Mouse (Mus musculus) intestine, postnatal 0 days (tissue): ENCODE results near the gene Gm42372. TPM values are rescaled to one million over a fixed set of nuclear protein-coding genes. Genes with fewer than 3 reads are reported as not detected.

ENCODE experiments used
- ATAC-seq: fragments of 200-750 bp; cut with Nextera tagmentation; 2 replicates; pipeline ENCODE4 v1.8.0; 2017; ENCODE audit warnings: mild to moderate bottlenecking, moderate TSS enrichment, moderate library complexity
- H3K27ac ChIP-seq: fragments of 300-500 bp; sonication (generic); 2 replicates; pipeline ENCODE4 v1.5.1; 2014; ENCODE audit warnings: mild to moderate bottlenecking, low read depth, low read length, moderate library complexity
- H3K27me3 ChIP-seq: fragments of 300-500 bp; sonication (generic); replicated peaks from 2 replicates; pipeline ENCODE4 v1.6.1; 2014; ENCODE audit warnings: low read length, mixed read lengths; ENCODE audit not compliant: control insufficient read depth, insufficient read depth
- H3K36me3 ChIP-seq: fragments of 300-500 bp; sonication (generic); 2 replicates; pipeline ENCODE4 v1.6.1; 2014; ENCODE audit warnings: mild to moderate bottlenecking, moderate library complexity; ENCODE audit not compliant: control insufficient read depth, insufficient read depth
- H3K4me1 ChIP-seq: fragments of 300-500 bp; sonication (generic); replicated peaks from 2 replicates; pipeline ENCODE4 v1.6.1; 2014; ENCODE audit warnings: antibody characterized with exemption, low read length, mixed read lengths; ENCODE audit not compliant: control insufficient read depth, insufficient read depth
- H3K4me2 ChIP-seq: fragments of 300-500 bp; sonication (generic); replicated peaks from 2 replicates; pipeline ENCODE4 v1.6.1; 2014; ENCODE audit warnings: low read depth, mild to moderate bottlenecking, moderate library complexity
- H3K4me3 ChIP-seq: fragments of 300-500 bp; sonication (generic); 2 replicates; pipeline ENCODE4 v1.5.1; 2014; ENCODE audit warnings: low read depth, low read length
- H3K9ac ChIP-seq: fragments of 300-500 bp; sonication (generic); 2 replicates; pipeline ENCODE4 v1.6.1; 2014; ENCODE audit warnings: mild to moderate bottlenecking, low read depth, low read length
- H3K9me3 ChIP-seq: fragments of 300-500 bp; sonication (generic); 2 replicates; pipeline ENCODE4 v1.6.1; 2016; ENCODE audit warnings: mixed run types; ENCODE audit not compliant: control insufficient read depth
- CTCF ChIP-seq: sonication (generic); IDR thresholded peaks from 2 replicates; pipeline ENCODE4 v1.5.1; 2016; ENCODE audit warnings: low read depth, mild to moderate bottlenecking, control low read depth, antibody characterized with exemption, moderate library complexity
- WGBS: fragments of 180-500 bp; shearing (Covaris S2); extraction: QIAGEN DNeasy Blood & Tissue Kit; methylation state at CpG from one replicate; pipeline ENCODE4 v1.1.7; 2014; 5-methylcytosine and 5-hydroxymethylcytosine counted together
- polyA plus RNA-seq: library from polyadenylated mRNA; unstranded; fragments of >200 nt; fragmentation: Nextera tagmentation; extraction: Ambion mirVana; gene quantifications from 2 replicates; pipeline ENCODE4 v1.2.1, GENCODE M21; 2015

Gene Gm42372
- polyA plus RNA-seq, 1 experiment from 2014 or later: 0.09 TPM

DNA sequence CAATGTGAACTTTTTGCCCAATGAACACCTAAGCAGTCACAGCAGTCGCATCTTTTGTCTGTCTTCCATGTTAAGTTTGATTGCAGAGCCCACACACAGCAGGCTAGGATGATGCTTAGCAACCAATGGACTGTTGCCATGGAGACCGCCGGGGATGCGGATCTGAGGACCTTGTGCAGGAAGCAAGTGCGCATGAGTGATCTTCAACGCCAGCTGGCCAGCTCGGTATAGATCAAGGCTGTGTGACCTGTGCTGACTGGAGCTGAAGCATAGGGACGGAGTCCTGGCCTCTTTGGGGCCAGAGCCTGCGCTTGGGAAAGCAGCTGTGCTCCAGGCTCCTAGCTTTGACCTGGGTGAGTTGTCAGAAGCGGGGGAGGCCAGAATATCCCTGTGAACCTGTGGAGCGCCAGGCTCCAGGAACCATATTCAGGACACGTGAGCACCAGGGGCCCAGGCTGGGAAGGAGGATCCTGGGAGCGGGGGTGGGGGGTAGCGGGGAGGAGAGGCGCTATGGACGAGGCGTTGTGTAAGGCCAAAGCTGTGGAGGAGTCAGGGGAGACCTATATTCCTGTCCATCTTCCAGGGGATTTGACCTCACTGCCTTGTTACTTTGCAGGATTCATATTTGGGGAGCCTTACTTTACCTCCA is 23.2 kb upstream of the Gm42372 start, which contains the start of gene Pnmal1:
Gene Pnmal1 (plus strand): TSS at position 141 of the 649 bp plus-strand sequence.
- TF ChIP-seq CTCF: no peak
- Histone ChIP-seq H3K4me1 (no peaks in the 10 kb centered on the region), H3K4me3 (no peak within 1 kb of the TSS), H3K27ac (no peak within 1 kb of the TSS), H3K27me3 (no peaks in the 10 kb centered on the region), H3K9ac (no peak within 1 kb of the TSS), H3K36me3 (no peaks in the 10 kb centered on the region), H3K9me3 (no peaks in the 10 kb centered on the region), H3K4me2 (no peak within 1 kb of the TSS)
- WGBS: 33% methylated on average over 17 of the region's 17 CpGs
- ATAC-seq: peak; percentile 36; the same call in 1 of the 2 replicates

DNA sequence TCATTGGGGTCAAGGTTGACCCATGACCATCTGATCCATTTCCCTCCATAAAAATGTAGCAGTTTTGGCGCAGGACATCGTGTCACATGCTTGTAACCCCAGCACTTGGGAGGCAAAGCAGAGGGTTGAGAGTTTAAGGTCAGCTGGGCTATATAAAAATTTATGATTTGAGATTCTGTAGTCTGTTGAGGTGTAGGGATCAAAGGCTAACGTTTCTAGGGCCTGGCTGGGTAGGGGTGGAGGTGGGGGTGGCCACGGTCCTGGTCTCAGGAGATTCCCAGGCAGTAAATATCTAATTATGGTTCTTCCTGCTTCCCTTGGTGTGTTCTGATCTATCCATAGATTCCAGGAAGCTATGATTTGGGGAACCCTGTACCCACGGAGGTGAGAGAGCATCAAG is 21.2 kb upstream of the Gm42372 start:
- Histone ChIP-seq H3K27me3 (no peaks in the 10 kb centered on the region), H3K4me2 (no peak overlapping the region), H3K36me3 (no peaks in the 10 kb centered on the region), H3K27ac (no peak overlapping the region), H3K4me3 (no peak overlapping the region), H3K9ac (no peak overlapping the region), H3K9me3 (no peaks in the 10 kb centered on the region), H3K4me1 (no peaks in the 10 kb centered on the region)
- no peak for ATAC-seq
- TF ChIP-seq CTCF: no peak
- 43% methylated on average over 5 of the region's 5 CpGs for WGBS

DNA sequence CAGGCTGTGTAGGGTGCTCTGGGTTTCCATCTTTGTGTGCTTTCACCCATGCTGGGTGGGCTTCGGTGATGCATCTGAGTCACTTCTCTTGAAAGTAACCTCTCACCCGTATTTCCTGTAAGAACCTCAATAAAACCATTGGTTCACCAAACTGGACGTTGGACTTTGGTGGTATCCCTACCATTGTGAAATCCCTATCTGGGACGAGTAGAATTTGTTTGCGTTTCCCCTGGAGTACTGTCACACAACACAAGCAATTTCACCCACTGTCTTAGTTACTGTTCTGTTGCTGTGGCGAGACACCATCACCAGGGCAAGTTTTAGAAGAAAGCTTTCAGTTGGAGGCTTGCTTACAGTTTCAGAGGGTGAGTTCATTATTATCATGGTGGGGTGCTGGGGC is 14.5 kb upstream of the Gm42372 start:
- H3K27me3 ChIP-seq: no peaks in the 10 kb centered on the region
- H3K4me1 ChIP-seq: no peaks in the 10 kb centered on the region
- no peak for TF ChIP-seq CTCF
- no peak overlapping the region for H3K27ac ChIP-seq
- no peak overlapping the region for H3K4me3 ChIP-seq
- no peak overlapping the region for H3K4me2 ChIP-seq
- no peak overlapping the region for H3K9ac ChIP-seq
- WGBS: 48% methylated on average over 6 of the region's 6 CpGs
- H3K36me3 ChIP-seq: no peaks in the 10 kb centered on the region
- ATAC-seq: no peak
- 0 out of 2 replicates have a peak, but pooled peaks cover 4% of the 10 kb centered on the region for H3K9me3 ChIP-seq

DNA sequence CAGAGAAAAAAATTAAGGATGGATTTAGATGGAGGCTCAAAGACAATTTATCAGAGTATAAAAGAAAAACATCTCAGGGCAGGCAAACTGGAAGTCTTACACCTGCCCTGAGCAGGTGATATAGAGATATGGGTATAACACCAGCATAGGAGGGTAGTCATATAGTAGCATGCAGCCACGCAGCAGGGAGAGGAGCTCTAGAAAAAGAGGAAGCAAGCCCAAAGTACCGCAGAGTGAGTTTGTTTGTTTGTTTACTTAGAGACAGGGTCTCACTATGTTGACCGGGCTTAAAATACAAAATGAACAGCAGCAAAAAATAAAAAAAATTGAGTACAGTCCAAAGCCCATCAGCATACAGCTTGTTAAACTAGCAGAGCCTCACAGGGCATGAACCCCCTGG is 11.7 kb upstream of the Gm42372 start:
- Histone ChIP-seq H3K4me3 (no peak overlapping the region), H3K4me2 (no peak overlapping the region), H3K27ac (no peak overlapping the region), H3K4me1 (no peaks in the 10 kb centered on the region), H3K9me3 (0 out of 2 replicates have a peak, but pooled peaks cover 4% of the 10 kb centered on the region), H3K27me3 (no peaks in the 10 kb centered on the region), H3K36me3 (no peaks in the 10 kb centered on the region), H3K9ac (no peak overlapping the region)
- no peak for ATAC-seq
- no peak for TF ChIP-seq CTCF
- WGBS: 67% methylated on average over 3 of the region's 3 CpGs

DNA sequence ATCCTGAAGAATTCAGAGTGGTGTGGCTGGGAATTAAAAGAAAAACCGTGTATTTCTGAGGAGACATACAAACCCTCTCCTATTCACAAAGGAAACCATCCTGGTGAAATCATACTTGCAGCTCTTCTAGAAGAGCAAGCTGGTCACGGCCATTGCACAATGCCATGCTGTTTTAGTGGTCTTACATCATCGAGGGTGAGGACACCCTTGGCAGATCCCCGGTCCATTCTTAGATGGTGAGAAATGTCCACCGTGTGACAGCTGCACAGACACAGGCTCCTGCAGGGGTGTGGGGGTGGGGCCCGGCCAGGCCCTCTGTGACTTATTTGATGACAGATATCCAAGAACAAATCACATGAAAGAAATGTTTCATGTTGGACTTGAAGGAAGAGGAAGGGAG is 8.9 kb upstream of the Gm42372 start:
- no peak for TF ChIP-seq CTCF
- no peak overlapping the region for H3K4me3 ChIP-seq
- H3K4me1 ChIP-seq: no peaks in the 10 kb centered on the region
- no peaks in the 10 kb centered on the region for H3K9me3 ChIP-seq
- H3K27ac ChIP-seq: no peak overlapping the region
- WGBS: 56% methylated on average over 6 of the region's 6 CpGs
- H3K4me2 ChIP-seq: no peak overlapping the region
- H3K9ac ChIP-seq: no peak overlapping the region
- no peaks in the 10 kb centered on the region for H3K27me3 ChIP-seq
- H3K36me3 ChIP-seq: no peaks in the 10 kb centered on the region
- no peak for ATAC-seq

DNA sequence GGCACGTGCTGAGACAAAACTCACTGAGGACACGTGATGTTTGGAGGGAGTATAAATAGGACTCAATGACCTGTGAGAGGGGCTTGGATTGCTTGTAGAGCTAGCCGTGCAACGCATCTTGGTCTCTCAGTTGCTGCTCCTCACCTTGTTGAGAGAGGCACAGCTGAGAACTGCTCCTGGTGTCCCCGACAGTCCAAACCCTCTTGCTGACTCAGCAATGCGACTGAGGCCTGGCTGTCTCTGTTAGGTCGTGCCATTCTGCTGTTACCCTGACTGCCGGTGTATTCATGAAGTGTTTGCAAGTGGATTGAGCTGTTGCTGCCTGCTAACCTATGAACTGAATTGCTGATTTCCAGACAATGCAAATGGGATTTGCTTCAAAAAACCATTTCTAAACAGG is 6.6 kb upstream of the Gm42372 start:
- TF ChIP-seq CTCF: no peak

More for the DNA sequence above, 6.6 kb upstream of the Gm42372 start:
- 61% methylated on average over 8 of the region's 8 CpGs for WGBS
- Histone ChIP-seq H3K4me3 (no peak overlapping the region), H3K27me3 (no peaks in the 10 kb centered on the region), H3K4me1 (no peaks in the 10 kb centered on the region), H3K4me2 (no peak overlapping the region), H3K9ac (no peak overlapping the region), H3K36me3 (no peaks in the 10 kb centered on the region), H3K27ac (no peak overlapping the region), H3K9me3 (no peaks in the 10 kb centered on the region)
- no peak for ATAC-seq
